Mouse (Mus musculus) T-helper 17 cell (primary cell): ENCODE results near the gene Ctps2.
"Not testable (repeated sequence)": the region's sequence is repeated elsewhere in the genome, so short reads cannot be mapped to it uniquely, and the experiment has no call there.

ENCODE experiments used
- in situ Hi-C, 2 experiments: fragments of 300-600 bp; cut with MboI, MseI; formaldehyde crosslinking; loops; 1 replicate in 1 of 2; 2 replicates in 1 of 2; pipeline ENCODE4 v1.15.1; 2025; ENCODE audit warnings: high pct_unique_total_duplicates in 2 of 2

Ctps2 gene

DNA sequence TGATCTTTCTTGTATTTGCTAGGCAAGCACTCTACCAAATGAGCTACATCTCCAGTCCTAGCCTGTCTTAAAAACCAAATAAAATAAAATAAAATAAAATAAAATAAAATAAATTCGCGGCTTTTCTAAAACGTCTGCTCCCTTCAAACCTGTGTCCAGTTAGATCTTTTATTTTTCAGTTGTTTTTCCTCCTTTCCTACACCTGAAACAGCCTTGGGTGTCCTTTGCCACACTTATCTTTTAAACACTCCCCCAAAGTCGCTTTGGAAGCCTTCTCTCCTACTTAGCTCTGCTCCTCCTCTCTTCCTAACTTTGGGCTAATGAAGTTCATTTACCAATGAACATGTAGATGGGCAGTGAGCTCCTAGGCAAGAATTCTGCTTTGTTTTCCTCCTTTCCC lies at the start of gene Ctps2:
TSS of gene Ctps2 (plus strand) at position 301 of the 400 bp plus-strand sequence.
- in situ Hi-C loops, result no loop called here

DNA sequence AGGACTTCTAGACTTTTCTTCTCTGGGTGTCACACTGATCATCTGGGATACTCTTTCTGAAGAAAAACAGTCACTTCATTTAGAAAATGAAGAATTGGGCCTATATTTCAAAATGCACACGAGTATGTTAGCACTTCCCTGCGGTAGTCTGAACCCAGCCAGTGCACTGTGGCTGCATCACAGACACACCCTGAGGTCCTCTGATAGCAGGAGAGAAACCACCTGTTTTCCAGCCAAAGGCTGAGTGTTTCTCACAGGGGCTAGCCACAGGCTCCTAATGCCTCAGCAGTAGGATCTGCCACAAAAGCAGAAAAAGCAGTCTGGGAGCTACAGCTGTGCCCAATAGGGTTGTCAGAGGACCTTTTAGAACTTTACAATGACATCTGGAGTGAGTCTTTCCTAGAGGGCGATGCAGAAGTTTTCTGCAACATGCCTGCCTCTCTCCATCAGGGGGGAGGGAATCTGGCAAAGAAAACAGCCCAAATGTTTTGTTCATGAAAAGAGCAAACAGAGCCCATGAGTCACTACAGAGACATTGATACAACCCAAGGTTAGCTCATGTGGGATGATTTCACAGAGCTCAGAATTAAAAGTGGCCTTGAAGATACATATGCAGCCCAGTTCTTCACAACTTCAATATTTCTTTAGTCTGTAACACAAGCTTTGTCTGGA lies 32.6 kb upstream of the Ctps2 start:
- in situ Hi-C loops, result loop anchor here in 1 of 2 experiments (25.0 kb wide), 1 partner anchor 856 kb away; no protein-coding TSS in a partner anchor

DNA sequence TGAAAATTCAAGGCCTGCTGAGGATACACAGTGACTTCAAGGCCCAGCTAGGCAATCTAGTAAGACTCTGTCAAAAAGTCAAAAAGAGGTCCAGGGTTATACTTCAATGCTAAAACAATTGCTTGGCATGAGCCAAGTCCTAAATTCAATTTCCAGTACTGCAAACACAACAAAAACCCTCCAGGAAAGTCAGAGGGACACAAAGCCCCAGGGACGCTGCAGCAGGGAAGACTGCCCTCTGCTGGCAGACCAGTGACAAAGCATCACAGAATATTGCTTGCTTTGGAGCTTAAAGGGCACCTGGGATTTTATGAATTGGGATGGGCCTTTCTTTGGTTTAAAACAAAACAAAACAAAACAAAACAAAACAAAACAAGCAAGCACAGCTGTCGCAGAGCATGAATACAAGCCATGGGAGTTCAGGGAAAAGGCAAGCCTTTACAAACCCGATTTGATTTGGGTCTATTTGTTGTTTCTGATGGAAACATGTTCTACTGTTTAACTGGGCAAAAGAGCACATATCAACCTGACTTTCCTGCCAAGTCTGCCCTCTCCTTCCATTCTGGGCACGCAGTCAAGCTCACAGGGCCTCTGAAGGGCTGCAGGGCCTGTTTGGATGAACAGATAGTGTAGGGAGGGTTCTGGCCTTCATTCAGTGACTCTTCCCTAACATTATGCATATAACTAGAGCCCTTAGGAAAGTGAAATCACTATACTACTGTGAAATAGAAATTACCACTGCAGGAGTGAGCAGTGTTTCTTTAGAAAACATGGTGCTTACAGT lies 29.1 kb upstream of the Ctps2 start:
- in situ Hi-C loops, result loop anchor here in 1 of 2 experiments (25.0 kb wide), 1 partner anchor 860 kb away; no protein-coding TSS in a partner anchor

DNA sequence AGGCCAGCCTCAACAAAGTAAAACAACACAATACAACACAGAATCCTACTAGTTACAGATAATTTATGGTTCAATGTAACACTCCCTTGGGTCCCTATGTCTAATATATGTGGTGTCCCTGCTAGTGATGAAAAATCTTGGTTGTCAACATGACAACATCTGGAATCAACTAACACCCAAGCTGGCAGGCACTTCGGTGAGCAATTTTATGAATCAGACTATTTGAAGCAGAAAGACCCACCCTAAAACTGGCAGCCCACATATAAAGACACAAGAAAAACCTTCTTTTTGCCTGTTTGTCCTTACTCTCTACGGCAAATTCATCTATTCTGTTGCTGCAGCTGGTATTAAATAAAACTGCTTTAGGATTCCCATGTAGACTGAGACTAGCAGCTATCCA lies 27.3 kb upstream of the Ctps2 start:
- in situ Hi-C loops, result loop anchor here in 1 of 2 experiments (25.0 kb wide), 1 partner anchor 861 kb away; no protein-coding TSS in a partner anchor

DNA sequence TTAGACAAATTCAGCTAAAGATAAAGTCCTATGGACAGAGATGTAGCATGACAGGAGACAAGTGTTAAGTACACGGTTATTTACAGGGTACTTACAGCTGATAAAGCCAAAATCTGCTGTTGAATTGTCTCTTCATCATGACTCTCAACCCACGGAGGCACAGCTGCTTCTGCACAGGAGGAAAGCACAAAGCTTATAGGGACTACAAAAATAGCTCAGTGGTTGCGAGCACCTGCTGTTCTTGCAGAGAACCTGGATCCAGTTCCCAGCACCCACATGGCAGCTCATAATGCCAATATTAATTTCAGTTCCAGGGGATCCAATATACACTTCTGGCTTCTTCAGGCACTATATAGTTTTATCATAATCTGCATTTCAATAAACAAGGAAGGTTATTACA lies 22.8 kb upstream of the Ctps2 start:
- in situ Hi-C loops, result no loop called here

DNA sequence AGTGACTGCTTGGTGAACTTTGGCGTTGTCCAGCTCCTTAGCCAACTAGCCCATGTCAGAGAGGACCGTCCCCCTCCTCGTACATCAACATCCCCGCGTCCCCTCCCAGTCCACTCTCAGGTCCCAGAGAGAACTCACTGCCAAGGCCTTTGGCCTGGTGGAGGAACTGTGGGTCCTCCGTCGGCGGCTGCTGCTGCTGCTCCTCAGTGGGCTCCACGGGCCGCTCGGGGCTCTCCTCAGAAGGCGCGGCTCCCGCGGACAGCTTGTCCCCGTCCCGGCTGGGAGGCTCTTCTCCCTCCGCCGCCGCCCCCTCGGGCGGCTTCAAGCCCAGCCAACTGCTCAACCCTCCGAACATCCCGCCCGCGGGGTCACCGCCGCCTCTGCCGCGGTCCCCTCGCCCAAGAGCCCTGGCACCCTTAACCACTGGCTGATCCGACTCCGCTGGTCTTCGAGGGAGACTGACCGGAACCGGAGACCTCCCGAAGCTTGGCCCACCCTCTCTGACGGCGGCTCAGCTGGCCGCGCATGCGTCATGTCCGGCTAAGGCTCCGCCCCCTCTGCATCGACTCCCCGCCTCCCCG lies 13.0 kb upstream of the Ctps2 start, which contains the start of gene Syap1:
TSS of gene Syap1 (minus strand) at position 517 of the 581 bp plus-strand sequence.
- in situ Hi-C loops, result no loop called here

DNA sequence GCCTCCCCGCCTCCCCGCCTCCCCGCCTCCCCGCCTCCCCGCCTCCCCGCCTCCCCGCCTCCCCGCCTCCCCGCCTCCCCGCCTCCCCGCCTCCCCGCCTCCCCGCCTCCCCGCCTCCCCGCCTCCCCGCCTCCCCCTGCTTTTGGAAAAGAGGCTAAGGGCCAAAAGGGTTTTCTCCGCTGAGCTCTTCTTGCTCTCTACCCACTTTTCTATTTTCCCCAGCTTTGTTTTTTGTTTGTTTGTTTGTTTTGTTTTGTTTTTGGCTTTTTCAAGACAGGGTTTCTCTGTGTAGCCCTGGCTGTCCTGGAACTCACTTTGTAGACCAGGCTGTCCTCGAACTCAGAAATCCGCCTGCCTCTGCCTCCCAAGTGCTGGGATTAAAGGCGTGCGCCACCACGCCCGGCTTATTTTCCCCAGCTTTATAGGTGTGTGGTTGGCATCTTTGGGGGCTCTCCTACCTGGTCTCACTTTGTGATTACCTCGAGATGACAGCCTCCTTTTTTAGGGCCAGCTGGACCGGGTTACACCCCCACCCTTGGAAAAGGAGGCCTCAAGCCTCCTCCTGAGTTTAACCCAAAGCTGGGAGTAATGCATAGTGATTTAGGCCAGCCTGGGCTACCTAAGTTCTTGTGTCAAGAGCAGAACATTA lies 12.3 kb upstream of the Ctps2 start:
- in situ Hi-C loops, result not testable (repeated sequence)

DNA sequence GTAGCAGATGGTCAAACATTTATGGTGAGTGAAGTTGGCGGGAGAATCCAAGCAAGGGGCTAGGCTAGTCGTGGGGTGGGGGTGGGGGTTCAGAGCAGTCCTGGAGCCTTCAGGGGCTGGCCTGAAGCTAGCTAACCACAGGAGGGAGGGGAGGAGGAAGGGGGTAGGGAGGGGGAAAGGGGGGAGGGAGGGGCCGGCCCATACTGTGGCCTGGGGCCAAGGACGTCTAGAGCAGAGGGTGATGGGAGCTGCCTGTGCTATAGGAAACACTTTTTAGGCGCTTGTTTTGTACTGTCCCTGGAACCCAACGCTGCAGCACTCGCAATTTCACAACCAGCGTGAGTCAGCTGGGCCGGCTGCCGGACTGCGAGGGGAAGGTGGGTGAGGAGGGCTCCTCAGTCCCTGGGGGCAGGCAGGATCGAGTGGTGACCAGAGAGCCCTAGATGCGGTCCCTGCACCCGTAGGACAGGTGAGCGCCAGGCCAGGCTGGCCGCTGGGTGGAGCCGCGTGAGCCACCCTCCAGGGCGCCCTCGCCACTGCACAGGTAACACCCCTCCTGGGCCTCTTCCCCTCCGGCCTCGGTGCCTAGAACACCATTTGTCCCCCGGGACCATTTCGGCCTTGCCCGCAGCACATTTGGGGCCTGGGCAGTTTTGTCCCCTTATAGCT lies 467 bp downstream of the Ctps2 start:
- in situ Hi-C loops, result no loop called here

DNA sequence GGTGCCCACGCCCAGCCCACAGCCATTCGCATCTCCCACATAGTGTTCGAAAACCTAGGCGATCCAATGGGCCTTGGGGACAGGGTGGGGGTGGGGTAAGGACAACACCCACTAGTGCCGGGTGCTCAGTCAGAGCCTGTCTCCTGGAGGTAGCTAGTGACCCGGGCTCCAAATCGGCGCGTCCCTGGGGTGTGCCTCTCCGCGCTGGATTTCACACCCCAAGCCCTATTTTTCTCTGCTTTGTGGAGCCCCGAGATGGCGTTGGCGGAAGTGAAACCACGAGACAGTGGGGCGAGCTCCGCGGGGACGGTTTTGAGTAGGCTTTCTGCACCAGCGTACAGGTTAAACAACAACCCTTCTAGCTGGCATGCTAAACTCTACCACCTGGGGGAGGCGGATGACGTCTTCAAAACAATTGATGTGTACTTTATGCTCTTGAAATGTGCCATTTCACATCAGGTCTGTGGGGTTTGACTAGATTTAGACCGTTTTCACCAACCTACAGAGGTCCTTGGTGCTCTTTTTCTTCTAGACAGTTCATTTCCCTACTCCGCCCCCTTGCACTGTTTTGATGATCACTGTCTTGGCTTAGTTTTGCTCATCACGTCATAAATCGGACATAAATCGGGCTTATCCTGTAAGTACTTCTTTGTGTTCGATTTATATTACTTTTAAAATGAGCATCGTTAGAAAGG lies 1.1 kb downstream of the Ctps2 start:
- in situ Hi-C loops, result no loop called here

DNA sequence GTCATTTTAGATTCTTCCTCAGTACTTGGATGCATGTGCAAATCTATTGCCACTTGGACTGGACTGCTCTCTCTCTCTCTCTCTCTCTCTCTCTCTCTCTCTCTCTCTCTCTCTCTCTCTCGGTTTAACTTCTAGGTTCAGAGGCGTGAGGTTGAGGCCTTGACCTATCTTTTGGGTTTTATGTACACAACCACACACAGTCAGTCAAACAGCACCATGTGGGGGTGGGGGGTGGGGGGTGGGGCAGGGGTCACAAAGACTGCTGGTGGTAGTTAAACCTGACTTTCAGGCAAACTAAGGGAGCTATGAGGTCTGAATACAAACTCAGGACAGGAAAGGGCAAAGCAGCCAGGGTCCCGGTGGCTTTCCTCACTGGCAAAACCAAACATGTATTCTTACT lies 6.5 kb downstream of the Ctps2 start:
- in situ Hi-C loops, result no loop called here

DNA sequence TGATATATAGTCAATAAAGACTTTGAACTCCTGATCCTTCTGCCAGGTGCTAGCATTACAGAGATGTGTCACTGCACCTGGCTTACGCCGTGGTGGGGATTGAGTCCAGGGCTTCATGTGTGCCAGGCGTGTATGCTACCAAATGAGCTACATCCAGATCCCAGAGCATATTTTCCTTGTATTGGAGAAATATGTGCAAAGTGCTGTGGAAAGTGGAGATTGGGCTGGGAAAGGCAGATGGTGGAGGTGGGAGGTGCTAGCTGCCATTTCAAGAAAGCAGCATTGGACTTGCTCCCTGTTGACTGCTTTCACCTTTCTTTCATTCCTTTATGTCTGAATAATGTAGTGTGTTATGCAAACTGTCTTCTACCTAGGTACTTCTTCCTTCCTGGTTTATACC lies 12.6 kb downstream of the Ctps2 start:
- in situ Hi-C loops, result loop anchor here (10.0 kb wide), 2 partner anchors 751 to 1001 kb away; no protein-coding TSS in a partner anchor

DNA sequence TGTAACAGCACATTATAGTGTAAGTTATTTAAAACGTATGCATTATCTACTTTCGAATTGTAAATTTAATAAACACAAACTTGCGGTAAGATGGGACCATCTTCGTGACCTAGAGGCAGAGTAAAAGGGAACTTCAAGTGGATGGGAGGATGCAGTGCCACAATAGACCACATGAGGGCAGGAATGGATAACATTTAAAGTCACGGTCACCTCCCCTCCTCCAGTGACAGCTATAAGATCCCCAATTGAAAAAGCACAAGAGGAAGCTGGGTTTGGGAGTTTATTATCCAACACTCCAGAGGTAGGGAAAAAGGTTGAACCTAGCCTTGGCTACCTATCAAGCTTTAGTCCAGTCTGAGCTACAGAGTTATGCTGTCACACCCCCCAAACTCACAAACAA lies 14.7 kb downstream of the Ctps2 start:
- in situ Hi-C loops, result loop anchor here (10.0 kb wide), 2 partner anchors 749 to 999 kb away; no protein-coding TSS in a partner anchor

DNA sequence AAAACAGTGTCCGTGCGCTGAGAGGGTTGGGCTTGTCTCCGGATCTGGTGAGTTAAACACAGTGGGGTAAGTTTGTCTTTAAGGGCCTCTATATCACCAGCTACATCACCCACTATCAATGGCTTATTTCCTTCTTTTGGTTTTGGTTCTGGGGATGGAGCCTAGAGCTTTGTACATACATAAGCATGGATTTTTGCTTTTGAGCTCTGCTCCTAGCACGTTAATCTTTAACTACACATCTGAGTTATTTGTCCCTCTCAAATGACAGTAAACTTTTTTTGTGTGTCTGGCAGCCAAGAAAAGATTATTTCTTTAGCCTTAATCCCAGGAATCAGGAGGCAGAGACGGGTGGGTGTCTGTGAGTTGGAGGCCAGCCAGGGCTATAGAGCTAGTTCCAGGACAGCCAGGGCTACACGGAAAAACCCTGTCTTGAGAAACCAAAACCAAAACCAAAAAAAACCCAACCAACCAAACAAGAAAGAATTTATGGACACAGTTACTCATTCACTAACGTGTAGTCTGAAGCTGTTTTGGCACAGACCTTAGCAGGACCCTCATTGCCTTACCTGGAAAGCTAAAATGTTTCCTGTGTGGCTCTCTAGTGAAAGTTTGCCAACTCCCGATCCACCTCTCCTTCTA lies 20.6 kb downstream of the Ctps2 start:
- in situ Hi-C loops, result no loop called here

DNA sequence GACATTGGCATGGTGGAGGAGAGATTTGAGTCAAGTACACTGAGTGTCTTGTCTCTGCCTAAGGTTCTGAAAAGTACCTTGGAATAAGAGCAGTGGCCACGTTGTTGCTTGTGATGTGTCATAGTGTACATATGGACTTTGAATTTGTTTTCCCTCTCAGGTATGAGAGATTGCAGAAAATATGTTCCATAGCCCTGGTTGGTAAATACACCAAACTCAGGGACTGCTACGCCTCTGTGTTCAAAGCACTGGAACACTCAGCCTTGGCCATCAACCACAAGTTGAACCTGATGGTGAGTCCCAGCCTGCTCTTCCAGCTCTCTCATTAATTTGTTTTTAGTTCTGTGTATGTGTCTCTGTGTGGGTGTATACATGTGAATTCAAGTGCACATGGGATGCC lies 30.4 kb downstream of the Ctps2 start:
- in situ Hi-C loops, result no loop called here

DNA sequence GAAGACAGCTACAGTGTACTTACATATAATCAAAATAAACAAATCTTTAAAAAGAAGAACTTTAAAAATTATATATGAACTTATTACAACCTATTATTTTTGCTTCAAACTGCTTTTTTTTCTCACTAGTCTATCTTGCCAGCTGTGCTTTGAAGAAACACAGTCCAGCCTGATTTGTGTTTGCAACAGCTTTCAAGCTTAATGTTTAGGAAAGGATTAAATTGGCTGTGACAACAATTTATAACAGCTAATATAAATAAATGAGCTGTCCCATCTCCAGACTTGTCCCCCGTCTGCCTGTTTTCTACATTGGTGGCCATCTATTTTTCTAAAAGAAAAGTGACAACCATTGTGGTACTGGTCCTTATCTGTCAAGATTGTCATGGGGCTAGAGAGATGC lies 41.0 kb downstream of the Ctps2 start:
- in situ Hi-C loops, result no loop called here

DNA sequence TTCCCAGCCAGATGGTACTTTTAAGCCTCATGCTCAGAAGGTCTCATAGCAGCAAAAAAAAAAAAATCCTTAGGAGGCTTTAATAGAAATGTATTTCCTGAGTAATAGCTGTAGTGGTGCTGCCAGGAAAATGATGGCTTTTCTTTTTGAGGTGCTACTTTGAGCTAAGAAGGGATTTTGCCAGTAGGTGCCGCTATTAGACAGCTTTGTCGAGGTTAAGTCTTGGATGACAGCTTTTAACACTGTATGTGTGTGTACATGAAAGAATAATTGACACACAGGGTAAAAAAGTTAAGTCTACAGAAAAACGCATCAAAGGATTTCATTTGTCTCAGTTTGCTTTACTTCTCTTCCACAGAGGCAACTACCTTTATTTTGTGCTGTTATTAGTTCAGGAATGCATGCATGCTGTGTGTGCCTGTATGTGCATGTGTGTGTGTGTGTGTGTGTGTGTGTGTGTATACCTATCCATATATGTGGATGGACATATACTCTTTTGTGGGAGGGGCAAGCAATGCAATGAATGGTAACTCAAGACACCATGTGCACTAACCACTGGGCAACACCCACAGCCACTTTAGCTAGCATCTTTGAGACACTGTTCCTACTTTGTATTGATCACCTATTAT lies 48.9 kb downstream of the Ctps2 start:
- in situ Hi-C loops, result loop anchor here in 1 of 2 experiments (25.0 kb wide), 1 partner anchor 712 kb away; no protein-coding TSS in a partner anchor

DNA sequence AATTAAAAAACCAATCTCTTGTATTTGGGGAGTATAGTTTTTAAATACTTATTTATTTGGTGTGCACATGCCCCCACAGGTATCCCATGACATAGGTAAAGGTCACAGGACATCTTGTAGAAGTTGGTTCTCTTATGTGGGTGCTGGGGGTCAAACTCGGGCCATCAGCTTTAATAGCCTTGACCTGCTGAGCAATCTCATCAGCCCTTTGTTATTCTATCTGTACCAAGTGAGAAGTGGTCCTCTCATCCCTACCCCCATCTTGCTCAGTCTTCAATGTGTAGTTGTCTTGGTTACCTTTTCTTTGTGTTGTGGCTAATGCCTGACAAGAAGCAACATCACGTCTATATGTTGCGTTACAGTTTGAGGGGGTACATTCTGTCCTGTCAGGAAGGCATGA lies 56.9 kb downstream of the Ctps2 start:
- in situ Hi-C loops, result loop anchor here in 1 of 2 experiments (25.0 kb wide), 1 partner anchor 704 kb away; no protein-coding TSS in a partner anchor

DNA sequence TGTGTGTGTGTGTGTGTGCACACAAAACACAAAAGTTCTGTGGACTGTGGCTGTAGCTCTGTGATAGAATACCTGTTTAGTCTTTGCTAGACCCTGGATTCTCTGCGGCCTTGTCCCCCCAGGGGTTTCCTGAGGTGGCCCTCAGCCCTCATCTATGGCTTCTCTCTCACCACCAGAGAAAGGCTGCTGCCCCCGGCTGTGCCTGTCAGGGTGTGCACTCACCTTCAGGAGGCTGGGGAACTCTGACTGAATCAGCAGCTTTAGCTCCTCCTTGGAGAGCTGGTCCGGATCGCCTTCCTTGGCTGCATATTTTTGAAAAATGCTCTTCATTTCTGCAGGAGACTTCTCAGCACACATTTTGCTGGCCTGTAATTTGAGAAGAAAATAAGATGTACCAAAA lies 62.8 kb downstream of the Ctps2 start:
- in situ Hi-C loops, result loop anchor here in 1 of 2 experiments (10.0 to 25.0 kb wide), 2 partner anchors 698 to 1101 kb away; no protein-coding TSS in a partner anchor

DNA sequence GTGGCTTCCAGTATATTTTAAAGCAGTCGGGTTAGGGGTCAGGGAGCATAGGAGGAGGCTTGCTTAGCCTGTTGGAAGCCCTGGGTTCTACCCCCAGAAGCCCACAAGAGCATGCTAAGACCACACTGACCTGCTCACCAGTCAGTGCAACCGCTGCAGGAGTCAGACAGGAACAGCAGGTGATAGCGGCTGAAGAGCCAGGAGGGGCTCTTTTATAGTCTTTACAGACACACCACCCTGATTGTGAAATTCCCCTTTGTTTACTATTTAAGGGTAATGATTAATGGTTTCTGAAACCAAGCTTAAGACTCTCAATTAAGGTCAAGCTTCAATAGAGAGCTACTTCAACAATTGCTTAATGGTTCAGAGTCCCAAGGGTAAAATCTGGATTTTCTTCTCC lies 63.3 kb downstream of the Ctps2 start, which contains the start of gene S100g:
TSS of gene S100g (minus strand) at position 217 of the 400 bp plus-strand sequence.
- in situ Hi-C loops, result loop anchor here in 1 of 2 experiments (10.0 to 25.0 kb wide), 2 partner anchors 698 to 1100 kb away; no protein-coding TSS in a partner anchor
